8 mouse cellular contexts compared by ENCODE assay signal in genomic region chr1:89876346-89877072, GRCm38 (mm10). TPM values are rescaled to one million over a fixed set of nuclear protein-coding genes. Genes with fewer than 3 reads are reported as not detected.
A peak's percentile ranks its signal among the peaks of the same experiment; 100 is the strongest.
DNase-seq lines count a peak whose midpoint lies in the region; ATAC-seq lines count a peak whose summit lies in the region.

No protein-coding gene starts in this region.

- peak; percentile 54 for DNase-seq in hindbrain, embryonic 10.5 days (ENCODE audit: low spot score)
- peak; percentile 12 for DNase-seq in embryonic facial prominence, embryonic 11.5 days (ENCODE audit: low spot score)
- peak; percentile 59 for DNase-seq in kidney, adult 9 months
- DNase-seq in testis, postnatal 14 days (ENCODE audit: low spot score): no peak
- DNase-seq in adipocyte (ENCODE audit: low spot score): no peak

- 11% methylated on average over 5 of the region's 5 CpGs for WGBS in hindbrain, embryonic 10.5 days
- 9% methylated on average over 5 of the region's 5 CpGs for WGBS in hindbrain, embryonic 12.5 days
- WGBS in embryonic facial prominence, embryonic 11.5 days: 15% methylated on average over 5 of the region's 5 CpGs
- WGBS in midbrain, embryonic 15.5 days: 5% methylated on average over 5 of the region's 5 CpGs
- WGBS in liver, embryonic 12.5 days (ENCODE audit: insufficient replicate concordance): 18% methylated on average over 5 of the region's 5 CpGs

- no peak overlapping the region for H3K4me2 ChIP-seq in hindbrain, embryonic 12.5 days (replicated peaks)
- H3K4me2 ChIP-seq in embryonic facial prominence, embryonic 11.5 days (ENCODE audit: low read depth, low read length): no peak overlapping the region
- H3K4me2 ChIP-seq in midbrain, embryonic 15.5 days: no peak overlapping the region
- no peak overlapping the region for H3K4me2 ChIP-seq in liver, embryonic 12.5 days

- peaks cover 34% of the 10 kb centered on the region for H3K27me3 ChIP-seq in hindbrain, embryonic 10.5 days (ENCODE audit: insufficient read depth, poor library complexity, severe bottlenecking)
- H3K27me3 ChIP-seq in hindbrain, embryonic 12.5 days: no peaks in the 10 kb centered on the region; the same call in none of the 2 replicates
- H3K27me3 ChIP-seq in embryonic facial prominence, embryonic 11.5 days (ENCODE audit: control insufficient read depth, insufficient read depth, low read length): no peaks in the 10 kb centered on the region
- H3K27me3 ChIP-seq in midbrain, embryonic 15.5 days (replicated peaks): no peaks in the 10 kb centered on the region
- no peaks in the 10 kb centered on the region for H3K27me3 ChIP-seq in liver, embryonic 12.5 days (replicated peaks)

- ATAC-seq in hindbrain, embryonic 12.5 days (ENCODE audit: low FRiP score): no peak
- ATAC-seq in embryonic facial prominence, embryonic 11.5 days (replicated peaks; ENCODE audit: insufficient number of reproducible peaks, low FRiP score, low TSS enrichment, low read depth): no peak
- no peak for ATAC-seq in midbrain, embryonic 15.5 days (replicated peaks)
- no peak for ATAC-seq in liver, embryonic 12.5 days

- peaks cover 13% of the 10 kb centered on the region; the same call in 1 of the 2 replicates for H3K36me3 ChIP-seq in hindbrain, embryonic 10.5 days
- no peaks in the 10 kb centered on the region; the same call in 1 of the 2 replicates for H3K36me3 ChIP-seq in hindbrain, embryonic 12.5 days
- H3K36me3 ChIP-seq in embryonic facial prominence, embryonic 11.5 days (replicated peaks; ENCODE audit: control insufficient read depth, insufficient read depth, low read depth, low read length): no peaks in the 10 kb centered on the region
- no peaks in the 10 kb centered on the region for H3K36me3 ChIP-seq in midbrain, embryonic 15.5 days (replicated peaks)
- no peaks in the 10 kb centered on the region for H3K36me3 ChIP-seq in liver, embryonic 12.5 days

- no peaks in the 10 kb centered on the region for H3K9me3 ChIP-seq in hindbrain, embryonic 10.5 days
- H3K9me3 ChIP-seq in hindbrain, embryonic 12.5 days (replicated peaks): no peaks in the 10 kb centered on the region
- no peaks in the 10 kb centered on the region for H3K9me3 ChIP-seq in embryonic facial prominence, embryonic 11.5 days (replicated peaks; ENCODE audit: control insufficient read depth, low read length)
- H3K9me3 ChIP-seq in midbrain, embryonic 15.5 days: no peaks in the 10 kb centered on the region
- no peaks in the 10 kb centered on the region for H3K9me3 ChIP-seq in liver, embryonic 12.5 days (replicated peaks)

- peaks cover 83% of the 10 kb centered on the region for H3K4me1 ChIP-seq in hindbrain, embryonic 10.5 days (replicated peaks)
- H3K4me1 ChIP-seq in hindbrain, embryonic 12.5 days: peaks cover 48% of the 10 kb centered on the region
- no peaks in the 10 kb centered on the region for H3K4me1 ChIP-seq in embryonic facial prominence, embryonic 11.5 days (ENCODE audit: control insufficient read depth, insufficient read depth, low read length)
- H3K4me1 ChIP-seq in midbrain, embryonic 15.5 days: peaks cover 15% of the 10 kb centered on the region
- H3K4me1 ChIP-seq in liver, embryonic 12.5 days: no peaks in the 10 kb centered on the region

- H3K9ac ChIP-seq in hindbrain, embryonic 12.5 days: no peak overlapping the region
- H3K9ac ChIP-seq in embryonic facial prominence, embryonic 11.5 days (replicated peaks; ENCODE audit: low read length): no peak overlapping the region
- H3K9ac ChIP-seq in midbrain, embryonic 15.5 days: no peak overlapping the region
- no peak overlapping the region for H3K9ac ChIP-seq in liver, embryonic 12.5 days

- peak overlapping the region; percentile 73 for H3K27ac ChIP-seq in hindbrain, embryonic 10.5 days
- H3K27ac ChIP-seq in hindbrain, embryonic 12.5 days: no peak overlapping the region
- H3K27ac ChIP-seq in embryonic facial prominence, embryonic 11.5 days (replicated peaks; ENCODE audit: low read depth, low read length): no peak overlapping the region
- peak overlapping the region; percentile 23 for H3K27ac ChIP-seq in midbrain, embryonic 15.5 days
- H3K27ac ChIP-seq in liver, embryonic 12.5 days: no peak overlapping the region

- 0 out of 2 replicates have a peak overlapping the region, but pooled peaks have one; percentile 5 for H3K4me3 ChIP-seq in hindbrain, embryonic 10.5 days
- H3K4me3 ChIP-seq in hindbrain, embryonic 12.5 days: no peak overlapping the region
- no peak overlapping the region for H3K4me3 ChIP-seq in embryonic facial prominence, embryonic 11.5 days (ENCODE audit: low read depth, low read length)
- H3K4me3 ChIP-seq in midbrain, embryonic 15.5 days: no peak overlapping the region
- no peak overlapping the region for H3K4me3 ChIP-seq in liver, embryonic 12.5 days

RNA-seq across cellular contexts. Expression of gene Gbx2, which starts 54.5 kb away (rescaled TPM):
- 27.2 and 41.2 TPM in 2 replicates for polyA plus RNA-seq in hindbrain, embryonic 10.5 days (2016; fragmentation: Nextera tagmentation; extraction: Ambion mirVana)
- polyA plus RNA-seq in hindbrain, embryonic 12.5 days (2016; fragmentation: Nextera tagmentation; extraction: Ambion mirVana): 46.1 and 63.6 TPM in 2 replicates
- 5.5 and 7.2 TPM in 2 replicates for polyA plus RNA-seq in embryonic facial prominence, embryonic 11.5 days (2014; fragmentation: Nextera tagmentation; extraction: Ambion mirVana)
- 18.4 and 23.8 TPM in 2 replicates for polyA plus RNA-seq in midbrain, embryonic 15.5 days (2015; fragmentation: Nextera tagmentation; extraction: Ambion mirVana)
- polyA plus RNA-seq in liver, embryonic 12.5 days (2016; fragmentation: Nextera tagmentation; extraction: Ambion mirVana): 1.7 and 2.0 TPM in 2 replicates

Comparison
In these comparisons a context has a peak if more than half of its experiments do, and no peak if none do; other contexts are left out.
1. H3K27ac ChIP-seq: peak in hindbrain, embryonic 10.5 days (single experiment) and midbrain, embryonic 15.5 days (single experiment); none in hindbrain, embryonic 12.5 days (single experiment), embryonic facial prominence, embryonic 11.5 days (single experiment) and liver, embryonic 12.5 days (single experiment).
2. DNase-seq: peak in hindbrain, embryonic 10.5 days (single experiment), embryonic facial prominence, embryonic 11.5 days (single experiment) and kidney, adult 9 months (single experiment); none in testis, postnatal 14 days (single experiment) and adipocyte (single experiment).